Mouse (Mus musculus) CH12.LX (cell line): ENCODE measurements around the gene Zc3hav1l. TPM values are rescaled to one million over a fixed set of nuclear protein-coding genes. Genes with fewer than 3 reads are reported as not detected.
A peak's percentile ranks its signal among the peaks of the same experiment; 100 is the strongest.

ENCODE experiments used
- DNase-seq: peaks from one replicate; pipeline ENCODE4 v3.0.0-alpha.2; 2013; ENCODE audit errors: extremely low read depth
- H3K27ac ChIP-seq: 2 replicates; pipeline ENCODE4 v1.5.1; 2012; ENCODE audit warnings: low read depth, mild to moderate bottlenecking, control low read depth, moderate library complexity; ENCODE audit not compliant: insufficient read depth
- H3K27me3 ChIP-seq: replicated peaks from 2 replicates; pipeline ENCODE3; 2012; ENCODE audit warnings: inconsistent platforms
- H3K36me3 ChIP-seq, 2 experiments: replicated peaks in 1 of 2; 2 replicates each; pipeline versions ENCODE3 to v1.6.1; 2012; ENCODE audit warnings: inconsistent platforms in 1 of 2, low read length in 1 of 2, mild to moderate bottlenecking in 1 of 2, mixed read lengths in 1 of 2, moderate library complexity in 1 of 2; ENCODE audit not compliant: control insufficient read depth in 1 of 2, insufficient read depth in 1 of 2
- H3K4me1 ChIP-seq, 2 experiments: 2 replicates each; pipeline ENCODE4 v1.6.1; 2012; ENCODE audit warnings: inconsistent platforms in 1 of 2, moderate library complexity in 1 of 2; ENCODE audit not compliant: insufficient read depth in 2 of 2, control insufficient read depth in 1 of 2
- H3K4me2 ChIP-seq: 2 replicates; pipeline ENCODE4 v1.6.1; 2012; ENCODE audit warnings: low read depth, mild to moderate bottlenecking, control low read depth; ENCODE audit not compliant: poor library complexity, insufficient read depth, severe bottlenecking
- H3K4me3 ChIP-seq, 3 experiments: fragments of 150-350 bp in 1 of 3; sonication (generic) in 1 of 3; replicated peaks in 1 of 3; 2 replicates each; pipeline versions ENCODE3 to v1.5.1; 2011 to 2012; ENCODE audit warnings: low read depth in 2 of 3, low read length in 2 of 3, mild to moderate bottlenecking in 2 of 3, moderate library complexity in 2 of 3, control low read depth in 1 of 3, improper control_type of control experiment in 1 of 3, inconsistent platforms in 1 of 3, mixed read lengths in 1 of 3; ENCODE audit not compliant: poor library complexity in 1 of 3
- H3K79me2 ChIP-seq: replicated peaks from 2 replicates; pipeline ENCODE4 v1.6.1; 2012; ENCODE audit warnings: mild to moderate bottlenecking, moderate library complexity; ENCODE audit not compliant: control insufficient read depth, poor library complexity, insufficient read depth, severe bottlenecking; ENCODE audit errors: extremely low read depth
- H3K9ac ChIP-seq: 2 replicates; pipeline ENCODE4 v1.6.1; 2012; ENCODE audit warnings: low read depth, mild to moderate bottlenecking, control low read depth, moderate library complexity; ENCODE audit not compliant: insufficient read depth
- H3K9me3 ChIP-seq: replicated peaks from 2 replicates; pipeline ENCODE3; 2012; ENCODE audit warnings: low read length, inconsistent platforms, mixed read lengths
- BHLHE40 ChIP-seq: IDR thresholded peaks from 2 replicates; pipeline ENCODE4 v1.6.1; 2011; ENCODE audit warnings: mild to moderate bottlenecking, low read depth, low read length, improper control_type of control experiment
- E2F4 ChIP-seq: IDR thresholded peaks from 2 replicates; pipeline ENCODE4 v1.6.1; 2011; ENCODE audit warnings: low read depth, low read length, improper control_type of control experiment; ENCODE audit not compliant: insufficient replicate concordance
- ETS1 ChIP-seq: conservative IDR thresholded peaks from 2 replicates; pipeline ENCODE4 v1.6.1; 2012; ENCODE audit warnings: low read depth, mild to moderate bottlenecking, inconsistent platforms, low read length, improper control_type of control experiment, moderate library complexity
- HCFC1 ChIP-seq: IDR thresholded peaks from 2 replicates; pipeline ENCODE4 v1.6.1; 2012; ENCODE audit warnings: low read depth, mild to moderate bottlenecking, inconsistent platforms, low read length, improper control_type of control experiment
- JUN ChIP-seq: IDR thresholded peaks from 2 replicates; pipeline ENCODE4 v1.6.1; 2011; ENCODE audit warnings: low read depth, mild to moderate bottlenecking, low read length, improper control_type of control experiment, moderate library complexity; ENCODE audit not compliant: insufficient read depth
- JUND ChIP-seq: conservative IDR thresholded peaks from 2 replicates; pipeline ENCODE4 v1.6.1; 2011; ENCODE audit warnings: low read depth, low read length, improper control_type of control experiment
- KAT2A ChIP-seq: IDR thresholded peaks from 2 replicates; pipeline ENCODE4 v1.6.1; 2012; ENCODE audit warnings: low read length, improper control_type of control experiment, inconsistent platforms; ENCODE audit not compliant: insufficient replicate concordance
- MAFK ChIP-seq: IDR thresholded peaks from 2 replicates; pipeline ENCODE4 v1.6.1; 2011; ENCODE audit warnings: low read length, improper control_type of control experiment; ENCODE audit not compliant: insufficient replicate concordance
- MEF2A ChIP-seq: IDR thresholded peaks from 2 replicates; pipeline ENCODE4 v1.6.1; 2014; ENCODE audit warnings: low read depth, mild to moderate bottlenecking, inconsistent platforms, low read length, improper control_type of control experiment, borderline replicate concordance
- NRF1 ChIP-seq: IDR thresholded peaks from 2 replicates; pipeline ENCODE4 v1.6.1; 2014; ENCODE audit warnings: low read depth, mild to moderate bottlenecking, inconsistent platforms, low read length, improper control_type of control experiment, moderate library complexity
- RCOR1 ChIP-seq: conservative IDR thresholded peaks from 2 replicates; pipeline ENCODE4 v1.6.1; 2012; ENCODE audit warnings: low read depth, mild to moderate bottlenecking, inconsistent platforms, low read length, improper control_type of control experiment
- UBTF ChIP-seq: IDR thresholded peaks from 2 replicates; pipeline ENCODE4 v1.6.1; 2012; ENCODE audit warnings: low read depth, mild to moderate bottlenecking, inconsistent platforms, low read length, improper control_type of control experiment, moderate library complexity
- USF1 ChIP-seq: IDR thresholded peaks from 2 replicates; pipeline ENCODE4 v1.6.1; 2014; ENCODE audit warnings: low read depth, mild to moderate bottlenecking, inconsistent platforms, low read length, improper control_type of control experiment
- USF2 ChIP-seq: conservative IDR thresholded peaks from 2 replicates; pipeline ENCODE4 v1.6.1; 2011; ENCODE audit warnings: low read depth, low read length, improper control_type of control experiment
- ZMIZ1 ChIP-seq: IDR thresholded peaks from 2 replicates; pipeline ENCODE4 v1.6.1; 2012; ENCODE audit warnings: low read depth, mild to moderate bottlenecking, inconsistent platforms, low read length, improper control_type of control experiment
- dilution Hi-C: fragments of 300-500 bp; cut with MboI; formaldehyde crosslinking; loops from 2 replicates; pipeline ENCODE4 v1.14.3; 2020; ENCODE audit warnings: low sequenced_read_pairs; ENCODE audit not compliant: extremely low pct_unique_long_range_greater_than_20kb, extremely low pct_ligation_motif_present
- in situ Hi-C: fragments of 300-500 bp; cut with MboI; formaldehyde crosslinking; loops from 3 replicates; pipeline ENCODE4 v1.14.3; 2019; ENCODE audit warnings: low sequenced_read_pairs, low pct_ligation_motif_present, low pct_unique_long_range_greater_than_20kb, mixed read lengths
- polyA plus RNA-seq: library from polyadenylated mRNA; unstranded; fragments of >175 nt; gene quantifications from 2 replicates; pipeline ENCODE4 v1.2.1, GENCODE M21; 2012; ENCODE audit warnings: low read depth; ENCODE audit not compliant: insufficient read length
- total RNA-seq, 2 experiments: library from RNA; depleted of rRNA; stranded (reverse); fragments of 300-350 nt in 1 of 2; fragments of >200 nt in 1 of 2; gene quantifications; 2 replicates each; pipeline ENCODE4 v1.2.3; 2012 to 2014

The Zc3hav1l gene
- total and polyA plus RNA-seq, 3 experiments, result 2.9 to 6.3 (median 3.1) TPM

DNA sequence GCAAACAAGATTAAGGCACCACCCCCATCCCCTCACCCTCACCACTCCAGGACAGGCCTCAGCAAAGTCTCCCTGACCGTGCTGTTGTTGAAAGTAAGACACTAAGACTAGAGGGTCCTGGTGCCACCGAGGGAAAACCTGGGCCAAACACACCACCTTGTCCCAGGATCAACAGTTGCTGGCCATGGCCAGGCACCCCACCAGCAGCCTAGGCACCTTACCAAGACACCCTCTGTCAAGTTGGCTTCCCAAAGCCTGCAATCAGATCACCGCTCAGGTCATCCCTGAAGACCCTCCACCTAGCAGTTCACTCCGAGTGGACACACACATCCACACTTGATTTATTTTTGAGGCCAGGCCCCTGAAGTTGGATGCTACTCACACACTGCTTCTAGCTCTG lies 47.6 kb downstream of the Zc3hav1l start:
- H3K27me3 ChIP-seq, result no peaks in the 10 kb centered on the region
- no peaks in the 10 kb centered on the region for H3K9me3 ChIP-seq
- no peak overlapping the region for H3K27ac ChIP-seq
- H3K4me2 ChIP-seq, result no peak overlapping the region
- H3K4me1 ChIP-seq, result peaks cover 23 to 90% of the 10 kb centered on the region in 2 experiments
- no peak overlapping the region for H3K9ac ChIP-seq
- in situ Hi-C loops (loop anchor here (10.0 kb wide), 1 partner anchor 47 kb away; no protein-coding TSS in a partner anchor), dilution Hi-C loops (no loop called here)
- DNase-seq, result no peak
- no peak overlapping the region for H3K4me3 ChIP-seq
- no peaks in the 10 kb centered on the region for H3K36me3 ChIP-seq
- TF ChIP-seq UBTF, result no peak
- TF ChIP-seq USF2, result no peak
- TF ChIP-seq MEF2A, result no peak
- H3K79me2 ChIP-seq, result no peaks in the 10 kb centered on the region

DNA sequence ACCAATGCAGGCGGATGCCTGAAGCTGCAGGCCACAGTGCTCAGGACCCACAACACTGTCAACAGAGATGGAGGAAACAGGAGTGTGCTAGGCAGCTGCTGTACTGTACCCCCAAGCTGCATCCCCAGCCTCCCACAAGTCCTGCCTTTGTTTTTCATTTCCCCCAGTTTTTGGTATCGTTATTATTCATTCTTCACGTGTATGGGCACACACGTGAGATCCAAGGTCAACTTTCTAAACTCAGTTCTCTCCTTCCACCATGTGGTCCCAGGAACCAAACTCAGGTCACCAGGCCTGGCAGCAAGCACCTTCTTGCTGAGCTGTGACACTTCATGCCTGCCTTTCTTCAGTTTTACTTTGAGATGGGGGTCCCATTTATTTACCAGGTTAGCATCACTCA lies 51.7 kb downstream of the Zc3hav1l start:
- peaks cover 15 to 73% of the 10 kb centered on the region in 2 experiments for H3K4me1 ChIP-seq
- H3K79me2 ChIP-seq, result no peaks in the 10 kb centered on the region
- DNase-seq, result no peak
- TF ChIP-seq MAFK, result no peak
- TF ChIP-seq BHLHE40, result peak; percentile 63
- H3K9me3 ChIP-seq, result no peaks in the 10 kb centered on the region
- H3K36me3 ChIP-seq, result no peaks in the 10 kb centered on the region
- H3K4me2 ChIP-seq, result no peak overlapping the region
- in situ Hi-C loops, result loop anchor here (5.0 kb wide), 1 partner anchor 80 kb away; no protein-coding TSS in a partner anchor
- H3K9ac ChIP-seq, result no peak overlapping the region
- dilution Hi-C loops, result no loop called here
- H3K27ac ChIP-seq, result no peak overlapping the region
- H3K27me3 ChIP-seq, result no peaks in the 10 kb centered on the region
- no peak overlapping the region for H3K4me3 ChIP-seq

DNA sequence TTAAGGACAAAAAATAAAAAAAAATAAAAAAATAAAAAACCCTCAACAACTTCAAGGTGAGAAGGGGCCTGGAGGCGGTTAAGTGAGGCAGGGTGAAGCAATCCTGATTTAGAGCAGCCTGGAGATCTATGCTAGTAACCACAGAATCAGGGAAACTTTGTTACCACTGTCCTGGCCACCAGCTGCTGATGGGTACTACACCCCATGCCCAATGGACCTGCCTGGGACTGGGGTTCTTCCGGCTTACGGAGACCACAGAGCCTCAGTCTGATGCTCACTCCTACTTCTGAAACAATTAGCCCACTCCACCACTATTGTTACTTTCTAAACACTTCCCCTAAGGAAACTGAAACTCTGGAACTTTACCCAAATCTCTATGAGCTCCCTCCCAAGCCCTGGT lies 54.3 kb downstream of the Zc3hav1l start:
- H3K36me3 ChIP-seq, result no peaks in the 10 kb centered on the region
- peaks cover 21 to 72% of the 10 kb centered on the region in 2 experiments for H3K4me1 ChIP-seq
- no peak overlapping the region for H3K4me3 ChIP-seq
- H3K27ac ChIP-seq, result no peak overlapping the region
- TF ChIP-seq USF1 (no peak), RCOR1 (no peak), ZMIZ1 (no peak), JUND (no peak), JUN (no peak), HCFC1 (no peak), E2F4 (no peak), NRF1 (no peak), BHLHE40 (no peak), KAT2A (no peak), ETS1 (no peak)
- DNase-seq, result no peak
- H3K9ac ChIP-seq, result no peak overlapping the region
- dilution Hi-C loops, result no loop called here
- in situ Hi-C loops, result loop anchor here (5.0 kb wide), 1 partner anchor 78 kb away; no protein-coding TSS in a partner anchor
- H3K4me2 ChIP-seq, result no peak overlapping the region
- no peaks in the 10 kb centered on the region for H3K27me3 ChIP-seq
- no peaks in the 10 kb centered on the region for H3K9me3 ChIP-seq
- H3K79me2 ChIP-seq, result no peaks in the 10 kb centered on the region
